Mouse (Mus musculus): Measurements from ENCODE around the gene Slc39a1. TPM values are rescaled to one million over a fixed set of nuclear protein-coding genes. Genes with fewer than 3 reads are reported as not detected.
"Not testable (repeated sequence)": the region's sequence is repeated elsewhere in the genome, so short reads cannot be mapped to it uniquely, and the experiment has no call there.

Gene Slc39a1
- polyA plus RNA-seq, 1 experiment from 2014 or later: 62.5 TPM

DNA sequence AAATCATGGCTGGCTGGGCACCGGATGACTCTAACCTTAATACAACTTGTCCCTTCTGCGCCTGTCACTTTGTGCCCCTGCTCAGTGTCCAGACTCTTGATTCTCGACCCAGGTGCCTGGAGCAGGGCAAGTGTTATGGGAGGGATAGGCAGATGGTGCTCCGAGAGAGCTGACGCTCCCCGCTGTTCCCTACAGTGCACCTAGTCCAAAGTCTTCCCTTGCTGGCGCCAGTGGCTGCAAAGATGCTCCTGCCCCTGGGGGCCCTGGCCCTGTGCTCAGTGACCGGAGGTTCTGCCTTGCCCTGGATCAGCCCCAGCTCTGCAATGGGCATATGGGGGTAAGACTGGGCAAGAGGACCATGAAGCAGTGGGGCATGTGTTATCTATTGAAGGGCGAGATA, 29.8 kb downstream of the Slc39a1 start:
- no peak overlapping the region for H3K27ac ChIP-seq
- peaks cover 5% of the 10 kb centered on the region; the same call in 1 of the 2 replicates for H3K4me1 ChIP-seq (replicated peaks)
- peaks cover 86% of the 10 kb centered on the region for H3K36me3 ChIP-seq
- WGBS: 93% methylated on average over 9 of the region's 9 CpGs
- H3K9me3 ChIP-seq: no peaks in the 10 kb centered on the region
- no peak overlapping the region for H3K4me3 ChIP-seq
- no peak for DNase-seq (ENCODE audit: low spot score)
- no peaks in the 10 kb centered on the region for H3K27me3 ChIP-seq (ENCODE audit: insufficient read depth, poor library complexity, severe bottlenecking)

DNA sequence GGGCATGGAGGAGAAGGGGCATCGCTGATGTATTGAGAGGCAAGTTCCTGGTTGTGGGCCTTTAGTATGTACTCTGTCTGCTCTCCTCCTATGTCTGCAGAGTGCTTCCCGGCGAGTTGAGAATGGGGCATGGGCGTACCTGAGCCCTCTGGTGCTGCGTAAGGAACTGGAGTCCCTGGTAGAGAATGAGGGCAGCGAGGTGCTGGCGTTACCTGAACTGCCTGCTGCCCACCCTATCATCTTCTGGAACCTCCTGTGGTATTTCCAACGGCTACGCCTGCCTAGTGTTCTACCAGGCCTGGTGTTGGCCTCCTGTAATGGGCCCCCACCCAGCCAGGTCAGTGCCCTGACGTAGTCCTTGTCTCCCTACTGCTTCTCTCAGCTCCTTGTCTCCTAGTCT, 30.2 kb downstream of the Slc39a1 start:
- Histone ChIP-seq H3K27ac (no peak overlapping the region), H3K4me3 (no peak overlapping the region), H3K36me3 (peaks cover 82% of the 10 kb centered on the region), H3K4me1 (replicated peaks) (peaks cover 5% of the 10 kb centered on the region; the same call in 1 of the 2 replicates), H3K27me3 (ENCODE audit: insufficient read depth, poor library complexity, severe bottlenecking) (no peaks in the 10 kb centered on the region), H3K9me3 (no peaks in the 10 kb centered on the region)
- DNase-seq (ENCODE audit: low spot score): no peak
- WGBS: 97% methylated on average over 10 of the region's 10 CpGs

DNA sequence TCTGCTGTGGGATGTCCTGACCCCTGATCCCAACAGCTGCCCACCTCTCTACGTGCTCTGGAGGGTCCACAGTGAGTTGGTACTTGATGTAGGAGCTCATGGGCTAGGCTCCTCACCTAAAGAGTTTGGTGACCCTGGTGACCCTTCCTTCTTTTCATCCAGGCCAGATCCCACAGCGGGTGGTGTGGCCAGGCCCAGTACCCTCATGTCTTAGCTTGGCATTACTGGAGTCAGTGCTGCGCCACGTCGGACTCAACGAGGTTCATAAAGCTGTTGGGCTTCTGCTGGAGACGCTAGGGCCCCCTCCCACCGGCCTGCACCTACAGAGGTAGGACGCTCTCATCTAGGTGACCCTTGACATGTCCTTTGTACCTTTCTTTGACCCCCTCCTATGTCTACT, 31.2 kb downstream of the Slc39a1 start:
- WGBS: 92% methylated on average over 9 of the region's 9 CpGs
- Histone ChIP-seq H3K4me1 (replicated peaks) (peaks cover 5% of the 10 kb centered on the region; the same call in 1 of the 2 replicates), H3K36me3 (peaks cover 72% of the 10 kb centered on the region), H3K9me3 (no peaks in the 10 kb centered on the region), H3K4me3 (no peak overlapping the region), H3K27me3 (ENCODE audit: insufficient read depth, poor library complexity, severe bottlenecking) (no peaks in the 10 kb centered on the region), H3K27ac (no peak overlapping the region)
- no peak for DNase-seq (ENCODE audit: low spot score)

DNA sequence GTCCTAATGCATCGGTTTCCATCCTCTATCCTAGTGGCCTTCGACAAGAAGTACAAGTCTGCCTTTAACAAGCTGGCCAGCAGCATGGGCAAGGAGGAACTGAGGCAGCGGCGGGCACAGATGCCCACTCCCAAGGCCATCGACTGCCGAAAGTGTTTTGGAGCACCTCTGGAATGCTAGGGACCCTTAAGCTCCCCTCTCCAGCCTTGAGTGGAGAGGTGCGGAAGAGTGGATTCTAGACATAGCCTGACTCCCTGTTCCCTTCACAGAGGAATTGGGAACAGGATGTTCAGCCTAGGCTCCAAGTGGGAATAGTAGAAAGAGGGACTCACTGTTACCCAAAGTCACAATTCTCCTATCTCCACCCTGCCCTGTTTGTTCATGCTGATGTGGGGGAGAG, 31.8 kb downstream of the Slc39a1 start:
- no peak for DNase-seq (ENCODE audit: low spot score)
- no peaks in the 10 kb centered on the region for H3K9me3 ChIP-seq
- 96% methylated on average over 7 of the region's 7 CpGs for WGBS
- H3K27me3 ChIP-seq (ENCODE audit: insufficient read depth, poor library complexity, severe bottlenecking): no peaks in the 10 kb centered on the region
- H3K36me3 ChIP-seq: peaks cover 66% of the 10 kb centered on the region
- no peak overlapping the region for H3K27ac ChIP-seq
- peaks cover 5% of the 10 kb centered on the region; the same call in 1 of the 2 replicates for H3K4me1 ChIP-seq (replicated peaks)
- H3K4me3 ChIP-seq: no peak overlapping the region

DNA sequence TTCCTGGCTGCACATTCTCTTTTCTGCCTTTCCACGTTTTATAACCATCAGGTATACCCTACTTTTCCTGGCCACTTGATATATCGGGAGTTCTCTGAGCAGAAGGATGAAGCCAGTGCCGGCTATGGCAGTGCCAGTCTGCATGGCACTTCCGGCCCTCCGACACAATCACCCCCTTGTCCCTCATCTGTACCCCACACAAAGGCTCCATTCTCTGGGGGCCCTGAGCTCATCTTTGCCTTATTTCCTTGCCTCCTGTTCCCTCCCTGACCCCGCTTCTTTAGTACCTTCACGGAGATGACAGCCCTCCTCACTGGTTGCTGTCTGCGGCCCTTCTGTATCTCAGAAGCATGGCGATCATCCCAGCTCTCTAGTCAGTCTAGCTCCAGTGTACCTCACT, 32.7 kb downstream of the Slc39a1 start:
- WGBS: 86% methylated on average over 9 of the region's 9 CpGs
- Histone ChIP-seq H3K36me3 (peaks cover 57% of the 10 kb centered on the region), H3K4me3 (no peak overlapping the region), H3K9me3 (no peaks in the 10 kb centered on the region), H3K27me3 (ENCODE audit: insufficient read depth, poor library complexity, severe bottlenecking) (no peaks in the 10 kb centered on the region), H3K4me1 (replicated peaks) (peaks cover 5% of the 10 kb centered on the region; the same call in 1 of the 2 replicates), H3K27ac (no peak overlapping the region)
- DNase-seq (ENCODE audit: low spot score): no peak

DNA sequence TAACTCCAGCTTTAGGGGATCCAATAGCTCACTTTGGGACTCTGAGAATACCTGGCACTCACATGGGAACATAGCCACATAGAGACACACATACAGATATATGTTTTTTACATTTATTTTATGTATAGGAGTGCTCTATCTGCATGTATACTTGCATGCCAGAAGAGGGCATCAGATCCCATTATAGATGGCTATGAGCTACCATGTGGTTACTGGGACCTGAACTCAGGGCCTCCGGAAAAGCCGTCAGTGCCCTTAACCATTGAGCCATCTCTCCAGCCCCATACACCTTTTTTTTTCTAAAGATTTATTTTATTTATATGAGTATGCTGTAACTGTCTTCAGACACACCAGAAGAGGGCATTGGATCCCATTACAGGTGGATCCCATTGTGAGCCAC, 36.2 kb downstream of the Slc39a1 start:
- H3K9me3 ChIP-seq: no peaks in the 10 kb centered on the region
- H3K27me3 ChIP-seq (ENCODE audit: insufficient read depth, poor library complexity, severe bottlenecking): no peaks in the 10 kb centered on the region
- peaks cover 22% of the 10 kb centered on the region for H3K36me3 ChIP-seq
- H3K4me1 ChIP-seq (replicated peaks): no peaks in the 10 kb centered on the region
- WGBS: 92% methylated on average over 2 of the region's 2 CpGs
- no peak overlapping the region for H3K4me3 ChIP-seq
- no peak overlapping the region for H3K27ac ChIP-seq
- no peak for DNase-seq (ENCODE audit: low spot score)

DNA sequence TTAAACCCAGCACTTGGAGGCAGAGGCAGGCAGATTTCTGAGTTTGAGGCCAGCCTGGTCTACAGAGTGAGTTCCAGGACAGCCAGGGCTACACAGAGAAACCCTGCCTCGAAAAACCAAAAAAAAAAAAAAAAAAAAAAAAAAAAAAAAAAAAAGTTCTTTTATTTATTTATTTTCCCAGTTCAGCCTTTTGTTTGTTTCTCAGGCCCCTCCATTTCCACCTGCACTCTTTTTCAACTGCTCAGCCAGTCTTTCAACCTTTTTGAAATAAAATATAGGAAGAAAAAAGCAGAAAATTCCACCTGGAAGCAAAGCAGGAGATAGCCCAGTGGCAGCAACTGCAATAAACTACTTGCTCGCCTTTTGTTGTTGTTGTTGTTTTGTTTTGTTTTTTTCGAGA, 41.4 kb downstream of the Slc39a1 start:
- not testable (repeated sequence) for H3K4me3 ChIP-seq; H3K27ac ChIP-seq; H3K27me3 ChIP-seq (ENCODE audit: insufficient read depth, poor library complexity, severe bottlenecking); H3K9me3 ChIP-seq; DNase-seq (ENCODE audit: low spot score); H3K4me1 ChIP-seq (replicated peaks); H3K36me3 ChIP-seq
- WGBS: 72% methylated on average over 3 of the region's 3 CpGs

DNA sequence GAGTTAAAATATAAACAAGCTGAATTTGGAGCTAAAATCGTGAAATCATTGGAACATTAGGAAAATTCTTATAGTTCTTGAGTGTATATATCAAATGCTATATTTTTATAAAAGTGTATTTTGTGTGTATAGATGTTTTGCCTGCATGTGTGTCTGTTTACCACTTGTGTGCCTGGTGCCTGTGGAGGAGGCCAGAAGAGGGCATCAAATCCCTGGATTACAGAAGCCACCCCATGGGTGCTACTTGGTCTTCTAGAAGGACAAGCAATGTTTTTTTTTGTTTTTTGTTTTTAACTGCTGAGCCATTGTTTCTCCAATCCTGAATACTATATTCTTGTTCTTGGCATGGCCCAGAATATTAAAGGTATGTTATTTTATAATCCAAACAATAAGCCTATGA, 42.6 kb downstream of the Slc39a1 start:
- H3K9me3 ChIP-seq: no peaks in the 10 kb centered on the region
- no peak for DNase-seq (ENCODE audit: low spot score)
- peaks cover 17% of the 10 kb centered on the region for H3K4me1 ChIP-seq (replicated peaks)
- peaks cover 5% of the 10 kb centered on the region; the same call in 1 of the 2 replicates for H3K36me3 ChIP-seq
- WGBS: 84% methylated on average over 1 of the region's 1 CpGs
- no peak overlapping the region for H3K27ac ChIP-seq
- H3K27me3 ChIP-seq (ENCODE audit: insufficient read depth, poor library complexity, severe bottlenecking): no peaks in the 10 kb centered on the region
- no peak overlapping the region for H3K4me3 ChIP-seq

DNA sequence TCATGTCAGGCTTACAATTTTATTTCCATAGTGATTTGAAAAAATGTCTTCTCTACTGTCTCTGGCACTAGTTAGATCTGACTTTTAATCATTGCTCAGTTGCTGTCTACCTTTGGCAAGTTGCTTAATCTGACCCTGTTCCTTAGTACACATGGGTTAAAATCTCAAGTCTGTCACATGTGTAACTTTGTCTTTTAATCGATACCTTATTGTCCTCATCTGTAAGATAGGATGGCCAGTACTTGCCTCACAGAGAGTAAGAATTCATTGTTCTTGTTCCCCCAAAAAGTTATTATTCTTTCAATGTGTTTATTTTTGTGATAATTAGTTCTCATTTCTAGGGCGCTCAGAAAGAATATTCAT, 44.0 kb downstream of the Slc39a1 start:
- WGBS: 44% methylated on average over 2 of the region's 2 CpGs
- peaks cover 17% of the 10 kb centered on the region for H3K36me3 ChIP-seq
- H3K27ac ChIP-seq: peak overlapping the region; percentile 99
- no peaks in the 10 kb centered on the region for H3K9me3 ChIP-seq
- DNase-seq (ENCODE audit: low spot score): no peak
- H3K27me3 ChIP-seq (ENCODE audit: insufficient read depth, poor library complexity, severe bottlenecking): no peaks in the 10 kb centered on the region
- peak overlapping the region; percentile 92 for H3K4me3 ChIP-seq
- H3K4me1 ChIP-seq (replicated peaks): peaks cover 17% of the 10 kb centered on the region

DNA sequence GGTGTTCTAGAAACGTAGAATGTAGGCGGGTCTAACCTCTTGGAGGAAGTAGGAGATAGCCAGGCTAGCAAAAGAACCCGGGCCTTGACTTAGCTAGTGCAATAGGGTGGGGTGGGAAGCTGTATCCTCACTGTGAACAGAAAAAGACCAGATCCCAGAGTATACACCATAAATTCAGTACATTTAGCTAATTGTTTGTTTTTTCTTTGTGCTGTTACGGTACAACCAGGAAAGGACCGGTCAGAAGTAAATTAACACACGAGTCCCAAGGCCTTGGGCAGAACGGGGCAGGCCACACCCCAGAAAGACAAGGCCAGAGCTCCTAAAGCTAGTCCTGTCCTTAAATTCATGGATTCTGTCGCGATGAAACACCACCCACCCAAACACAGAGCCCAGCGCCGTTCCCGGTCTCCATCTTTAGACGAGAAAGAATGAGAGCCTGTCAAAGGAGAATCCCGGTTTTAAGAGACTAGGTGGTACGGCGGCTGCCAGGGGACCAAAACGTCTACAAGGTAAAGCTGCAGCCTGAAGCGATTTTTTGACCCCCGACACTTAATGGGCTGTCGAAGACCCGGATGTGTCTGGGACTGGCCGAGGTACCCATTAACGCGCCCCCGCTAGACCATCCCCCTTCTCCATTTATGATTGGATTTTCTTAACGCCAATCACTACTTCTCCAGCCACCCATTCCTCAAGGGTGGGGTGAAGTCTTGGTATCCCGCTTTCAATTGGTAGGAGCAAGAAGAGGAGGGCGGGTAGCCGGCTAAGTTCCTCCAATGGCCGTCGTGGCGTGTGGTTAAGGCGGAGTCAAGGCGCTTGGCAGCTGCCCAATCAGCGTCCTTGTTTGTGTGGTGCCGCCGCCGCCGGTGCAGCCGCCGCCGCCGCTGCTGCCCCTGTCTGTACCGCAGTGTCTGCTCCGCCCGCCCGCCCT, 44.6 kb downstream of the Slc39a1 start, which contains the start of gene Gatad2b:
Gene Gatad2b, plus strand, starts transcription at position 834 of the 931 bp plus-strand sequence.
- peak; percentile 99 for DNase-seq (ENCODE audit: low spot score)
- no peaks in the 10 kb centered on the region for H3K27me3 ChIP-seq (ENCODE audit: insufficient read depth, poor library complexity, severe bottlenecking)
- H3K4me1 ChIP-seq (replicated peaks): peaks cover 17% of the 10 kb centered on the region
- no peaks in the 10 kb centered on the region for H3K9me3 ChIP-seq
- under 1% methylated on average over 47 of the region's 47 CpGs for WGBS
- H3K4me3 ChIP-seq: peak within 1 kb of the TSS; percentile 92
- peaks cover 21% of the 10 kb centered on the region for H3K36me3 ChIP-seq
- H3K27ac ChIP-seq: peak within 1 kb of the TSS; percentile 99

DNA sequence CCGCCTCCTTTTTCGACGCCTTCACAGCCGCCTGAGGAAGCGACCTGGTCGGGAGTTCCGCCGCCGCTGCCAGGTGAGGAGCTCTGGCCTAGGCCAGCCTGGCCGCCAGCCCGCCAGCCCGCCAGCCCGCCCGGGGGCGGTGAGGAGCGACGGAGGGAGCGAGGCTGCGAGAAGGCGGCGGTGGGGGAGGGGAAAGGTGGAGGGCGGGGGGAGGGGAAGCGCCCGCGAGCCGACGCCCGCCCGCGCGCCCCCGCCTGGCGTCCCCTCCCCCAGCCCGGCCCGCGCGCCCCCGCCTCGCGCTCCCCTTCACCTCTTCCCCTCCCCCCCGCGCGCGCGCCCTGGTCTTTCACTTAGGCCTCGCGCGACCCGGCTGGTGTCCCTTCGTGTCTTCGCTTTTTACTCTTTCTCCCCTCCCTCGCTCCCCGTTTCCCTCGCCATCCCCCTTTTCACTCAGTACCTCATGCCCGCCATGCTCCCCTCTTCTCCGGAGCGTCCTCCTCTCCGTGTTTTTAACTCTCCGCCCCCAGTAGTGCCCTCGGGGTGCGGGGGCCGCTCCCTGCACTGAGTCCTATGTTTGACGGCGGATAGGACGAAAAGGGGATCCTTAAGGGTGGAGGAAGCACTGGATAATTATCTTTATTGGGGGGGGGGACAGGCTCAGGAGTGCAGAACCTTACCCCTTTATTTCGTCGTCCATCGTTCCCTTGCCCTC, 45.5 kb downstream of the Slc39a1 start:
- DNase-seq (ENCODE audit: low spot score): peak; percentile 80
- peak overlapping the region; percentile 92 for H3K4me3 ChIP-seq
- peaks cover 17% of the 10 kb centered on the region for H3K4me1 ChIP-seq (replicated peaks)
- peak overlapping the region; percentile 99 for H3K27ac ChIP-seq
- H3K9me3 ChIP-seq: no peaks in the 10 kb centered on the region
- no peaks in the 10 kb centered on the region for H3K27me3 ChIP-seq (ENCODE audit: insufficient read depth, poor library complexity, severe bottlenecking)
- WGBS: under 1% methylated on average over 44 of the region's 68 CpGs
- peaks cover 29% of the 10 kb centered on the region for H3K36me3 ChIP-seq

DNA sequence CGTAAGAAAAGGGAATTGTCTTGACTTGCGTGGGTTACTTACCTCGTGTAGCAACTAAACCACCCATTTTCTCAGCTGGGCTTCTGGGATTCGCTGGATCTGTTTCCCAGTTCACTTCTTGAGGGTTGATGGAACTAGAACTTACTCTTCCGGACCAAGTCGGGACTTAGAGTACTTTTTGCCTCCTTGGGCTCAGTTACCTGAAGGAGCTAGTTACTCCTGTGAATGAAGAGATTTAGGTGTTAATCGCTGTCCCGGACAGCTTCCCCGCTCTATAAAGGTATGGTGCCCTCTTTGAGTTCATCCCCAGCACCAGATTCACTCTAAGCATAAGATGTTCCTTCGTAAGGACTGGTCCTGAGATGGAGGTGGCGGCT, 46.1 kb downstream of the Slc39a1 start:
- H3K27ac ChIP-seq: peak overlapping the region; percentile 99
- 2% methylated on average over 11 of the region's 11 CpGs for WGBS
- no peaks in the 10 kb centered on the region for H3K27me3 ChIP-seq (ENCODE audit: insufficient read depth, poor library complexity, severe bottlenecking)
- peak overlapping the region; percentile 92 for H3K4me3 ChIP-seq
- peaks cover 29% of the 10 kb centered on the region for H3K36me3 ChIP-seq
- no peak for DNase-seq (ENCODE audit: low spot score)
- peaks cover 17% of the 10 kb centered on the region for H3K4me1 ChIP-seq (replicated peaks)
- no peaks in the 10 kb centered on the region for H3K9me3 ChIP-seq

DNA sequence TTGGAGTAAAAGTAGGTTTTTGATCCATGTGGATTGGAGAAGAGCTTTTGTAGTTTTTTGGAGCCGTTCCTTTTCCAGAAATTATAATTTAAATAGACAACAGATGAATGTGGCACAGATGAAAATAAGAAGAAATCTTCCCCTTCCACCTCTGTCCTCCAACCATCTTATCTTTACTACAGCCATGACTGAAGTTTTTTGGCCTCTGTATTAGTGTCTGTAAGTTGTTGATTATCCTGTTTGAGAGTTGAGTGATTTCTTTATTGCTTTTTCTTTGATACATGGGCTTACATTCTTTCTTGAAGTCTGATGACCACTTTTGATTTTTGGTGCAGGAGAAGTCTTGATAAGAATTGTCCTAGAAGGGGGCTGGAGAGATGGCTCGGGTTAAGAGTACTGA, 46.7 kb downstream of the Slc39a1 start:
- WGBS: 83% methylated on average over 2 of the region's 2 CpGs
- Histone ChIP-seq H3K27ac (no peak overlapping the region), H3K4me3 (peak overlapping the region; percentile 92), H3K36me3 (peaks cover 29% of the 10 kb centered on the region), H3K27me3 (ENCODE audit: insufficient read depth, poor library complexity, severe bottlenecking) (no peaks in the 10 kb centered on the region), H3K4me1 (replicated peaks) (peaks cover 17% of the 10 kb centered on the region), H3K9me3 (no peaks in the 10 kb centered on the region)
- DNase-seq (ENCODE audit: low spot score): no peak

Data from hindbrain, embryonic 10.5 days (tissue).